Mouse (Mus musculus): Measurements from ENCODE around the gene Jazf1. TPM values are rescaled to one million over a fixed set of nuclear protein-coding genes. Genes with fewer than 3 reads are reported as not detected.

Jazf1 gene
- total and polyA plus RNA-seq, 3 experiments, result not detected

DNA sequence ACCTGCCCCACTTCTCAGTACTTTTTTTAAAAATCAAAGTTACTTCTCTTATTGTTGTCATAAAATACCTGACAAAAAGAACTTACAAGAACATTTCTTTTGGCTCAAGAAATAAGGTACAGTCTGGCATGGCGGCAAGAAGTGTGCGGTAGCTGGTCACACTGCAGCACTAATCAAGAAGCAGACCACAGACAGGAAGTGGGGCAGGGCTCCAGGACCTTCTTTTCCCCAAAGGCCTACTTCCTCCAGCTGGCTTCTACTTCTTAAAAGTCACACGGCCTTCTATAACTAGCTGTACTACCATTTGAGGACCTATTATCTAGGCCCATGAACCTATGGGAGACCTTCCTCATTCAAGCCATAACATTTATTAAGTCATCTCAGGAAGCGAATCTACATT is 4.4 kb downstream of the Jazf1 start:
- no peak overlapping the region for H3K27ac ChIP-seq (ENCODE audit: control insufficient read depth, low read depth, low read length)
- H3K27me3 ChIP-seq (ENCODE audit: control insufficient read depth in 1 of 2, insufficient read depth in 2 of 2, low read length in 2 of 2), result no peaks in the 10 kb centered on the region
- no peak overlapping the region for H3K4me3 ChIP-seq (ENCODE audit: control insufficient read depth in 1 of 2, insufficient read depth in 1 of 2, low read depth in 2 of 2, low read length in 2 of 2)
- TF ChIP-seq MEF2A (IDR thresholded peaks at IDR 0.05; ENCODE audit: extremely low read depth, insufficient replicate concordance, low read depth, low read length, poor library complexity, severe bottlenecking) (no peak), POLR2A (IDR thresholded peaks at IDR 0.05; ENCODE audit: control insufficient read depth in 1 of 2, insufficient read depth in 1 of 2, low read depth in 1 of 2, low read length in 2 of 2, poor library complexity in 1 of 2) (no peak), E2F4 (IDR thresholded peaks at IDR 0.05; ENCODE audit: borderline replicate concordance, low read depth, low read length) (no peak), SMC3 (IDR thresholded peaks at IDR 0.05; ENCODE audit: low read depth, low read length) (no peak), RAD21 (IDR thresholded peaks at IDR 0.05; ENCODE audit: low read depth, low read length) (no peak), TAL1 (IDR thresholded peaks at IDR 0.05; ENCODE audit: low read length) (no peak), NRF1 (IDR thresholded peaks at IDR 0.05; ENCODE audit: insufficient read depth, low read depth, low read length, poor library complexity, severe bottlenecking) (no peak), MXI1 (IDR thresholded peaks at IDR 0.05; ENCODE audit: low read depth, low read length) (no peak), MAZ (IDR thresholded peaks at IDR 0.05; ENCODE audit: low read depth, low read length) (no peak), MYB (IDR thresholded peaks at IDR 0.05; ENCODE audit: low read depth, low read length) (no peak), CHD2 (IDR thresholded peaks at IDR 0.05; ENCODE audit: low read length) (no peak), JUND (IDR thresholded peaks at IDR 0.05; ENCODE audit: low read depth, low read length) (no peak), KAT2A (conservative IDR thresholded peaks at IDR 0.05; ENCODE audit: low read depth, low read length) (no peak), RCOR1 (IDR thresholded peaks at IDR 0.05; ENCODE audit: low read depth, low read length) (no peak), ETS1 (IDR thresholded peaks at IDR 0.05; ENCODE audit: low read depth, low read length) (no peak), TBP (IDR thresholded peaks at IDR 0.05; ENCODE audit: low read depth, low read length) (no peak), POLR2AphosphoS5 (IDR thresholded peaks at IDR 0.05; ENCODE audit: borderline replicate concordance, low read depth, low read length) (no peak), USF1 (IDR thresholded peaks at IDR 0.05; ENCODE audit: low read depth, low read length) (no peak)
- no peaks in the 10 kb centered on the region for H3K4me1 ChIP-seq (ENCODE audit: control insufficient read depth in 1 of 2, insufficient read depth in 2 of 2, low read length in 2 of 2)
- no peaks in the 10 kb centered on the region for H3K36me3 ChIP-seq (ENCODE audit: control insufficient read depth in 1 of 2, insufficient read depth in 2 of 2, low read length in 2 of 2)
- H3K9ac ChIP-seq (ENCODE audit: control insufficient read depth, low read depth, low read length, poor library complexity, severe bottlenecking), result no peak overlapping the region
- H3K9me3 ChIP-seq (replicated peaks; ENCODE audit: insufficient read depth, low read length), result no peaks in the 10 kb centered on the region
- H3K79me2 ChIP-seq (ENCODE audit: control insufficient read depth, insufficient read depth, low read length, poor library complexity), result no peaks in the 10 kb centered on the region
- no peak for DNase-seq (ENCODE audit: low read depth, low spot score)

DNA sequence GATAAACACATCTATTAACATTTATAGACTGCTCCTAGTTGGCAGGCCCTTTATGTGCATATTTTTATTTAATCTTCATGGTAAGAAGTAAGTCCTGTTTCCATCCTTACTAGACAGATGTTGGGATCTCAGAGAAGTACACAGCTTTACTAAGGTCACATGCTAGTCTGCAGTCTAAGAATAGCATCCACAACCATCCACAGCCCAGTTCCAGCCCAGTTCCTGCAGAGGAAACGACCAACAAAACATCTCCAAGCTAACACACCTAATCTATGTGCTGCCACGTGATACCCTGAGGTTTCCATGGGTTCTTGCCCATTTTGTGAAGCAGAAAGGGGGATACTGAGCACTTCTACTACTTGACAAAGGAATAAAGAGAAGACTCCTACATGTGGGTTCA is 13.5 kb downstream of the Jazf1 start:
- DNase-seq (ENCODE audit: low read depth, low spot score), result no peak
- no peaks in the 10 kb centered on the region for H3K79me2 ChIP-seq (ENCODE audit: control insufficient read depth, insufficient read depth, low read length, poor library complexity)
- H3K27ac ChIP-seq (ENCODE audit: control insufficient read depth, low read depth, low read length), result no peak overlapping the region
- no peak for TF ChIP-seq JUND (IDR thresholded peaks at IDR 0.05; ENCODE audit: low read depth, low read length)
- no peaks in the 10 kb centered on the region for H3K4me1 ChIP-seq (ENCODE audit: control insufficient read depth in 1 of 2, insufficient read depth in 2 of 2, low read length in 2 of 2)
- H3K36me3 ChIP-seq (ENCODE audit: control insufficient read depth in 1 of 2, insufficient read depth in 2 of 2, low read length in 2 of 2), result no peaks in the 10 kb centered on the region
- H3K4me3 ChIP-seq (ENCODE audit: control insufficient read depth in 1 of 2, insufficient read depth in 1 of 2, low read depth in 2 of 2, low read length in 2 of 2), result no peak overlapping the region
- H3K9me3 ChIP-seq (replicated peaks; ENCODE audit: insufficient read depth, low read length), result no peaks in the 10 kb centered on the region
- H3K27me3 ChIP-seq (ENCODE audit: control insufficient read depth in 1 of 2, insufficient read depth in 2 of 2, low read length in 2 of 2), result no peaks in the 10 kb centered on the region
- no peak overlapping the region for H3K9ac ChIP-seq (ENCODE audit: control insufficient read depth, low read depth, low read length, poor library complexity, severe bottlenecking)
